In the genomic region with DNA sequence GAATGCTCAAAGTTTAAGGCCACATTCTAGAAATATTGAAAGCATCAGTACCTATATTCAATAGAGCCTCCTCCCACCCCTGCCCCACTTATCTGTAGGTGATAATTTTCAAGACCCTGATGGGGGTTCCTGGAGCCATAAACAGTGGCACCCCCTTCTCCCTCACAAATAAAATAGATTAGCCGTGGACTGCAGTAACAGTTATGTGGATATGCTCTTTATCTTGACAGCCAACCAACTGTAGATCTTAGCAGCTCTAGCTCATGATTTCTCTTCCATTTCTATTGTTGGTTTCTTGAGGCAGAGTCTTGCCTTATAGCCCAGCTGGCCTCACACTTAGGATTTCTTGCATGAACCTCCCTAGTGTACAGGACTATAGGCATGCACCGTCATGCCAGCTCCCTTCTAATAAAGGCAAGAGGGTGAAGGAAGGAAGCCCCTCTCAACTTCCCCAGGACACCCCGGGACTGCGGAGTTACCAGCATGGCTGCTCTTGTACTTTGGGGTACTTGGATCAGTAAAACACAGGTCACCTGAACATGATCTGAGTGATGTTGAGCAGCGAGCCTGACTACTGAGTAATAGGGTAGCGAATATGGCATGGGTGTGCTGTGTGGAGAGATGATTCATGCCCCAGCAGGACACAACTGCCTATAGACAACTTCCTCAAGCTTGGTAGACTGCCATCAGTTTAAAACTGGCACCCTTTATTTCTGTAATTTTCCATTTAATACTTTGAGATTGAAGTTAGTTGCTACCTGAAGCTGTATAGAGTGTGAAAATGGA, we compare ENCODE assay signal across 8 mouse cellular contexts.
A peak's percentile ranks its signal among the peaks of the same experiment; 100 is the strongest.
DNase-seq lines count a peak whose midpoint lies in the region; ATAC-seq lines count a peak whose summit lies in the region.

No protein-coding gene starts in this region.

- H3K36me3 ChIP-seq in lung, embryonic 15.5 days: no peaks in the 10 kb centered on the region
- H3K36me3 ChIP-seq in forebrain, embryonic 15.5 days: no peaks in the 10 kb centered on the region
- H3K36me3 ChIP-seq in liver, embryonic 12.5 days: peaks cover 15% of the 10 kb centered on the region
- peaks cover 12% of the 10 kb centered on the region for H3K36me3 ChIP-seq in stomach, embryonic 14.5 days (ENCODE audit: control insufficient read depth, insufficient read depth, low read length)

- 72% methylated on average over 6 of the region's 6 CpGs for WGBS in lung, embryonic 15.5 days
- WGBS in forebrain, embryonic 15.5 days: 89% methylated on average over 6 of the region's 6 CpGs
- WGBS in liver, embryonic 12.5 days (ENCODE audit: insufficient replicate concordance): 46% methylated on average over 6 of the region's 6 CpGs
- 88% methylated on average over 6 of the region's 6 CpGs for WGBS in stomach, embryonic 14.5 days

- no peak overlapping the region for H3K9ac ChIP-seq in lung, embryonic 15.5 days
- no peak overlapping the region for H3K9ac ChIP-seq in forebrain, embryonic 15.5 days (replicated peaks)
- no peak overlapping the region for H3K9ac ChIP-seq in liver, embryonic 12.5 days
- H3K9ac ChIP-seq in stomach, embryonic 14.5 days (replicated peaks; ENCODE audit: low read depth, low read length): no peak overlapping the region

- H3K9me3 ChIP-seq in lung, embryonic 15.5 days: no peaks in the 10 kb centered on the region
- no peaks in the 10 kb centered on the region for H3K9me3 ChIP-seq in forebrain, embryonic 15.5 days
- H3K9me3 ChIP-seq in liver, embryonic 12.5 days (replicated peaks): 0 out of 2 replicates have a peak, but pooled peaks cover 4% of the 10 kb centered on the region
- H3K9me3 ChIP-seq in stomach, embryonic 14.5 days (ENCODE audit: control insufficient read depth, low read depth, low read length): no peaks in the 10 kb centered on the region

- ATAC-seq in lung, embryonic 15.5 days (ENCODE audit: borderline replicate concordance, extremely low read depth, low FRiP score, low TSS enrichment): no peak
- ATAC-seq in forebrain, embryonic 15.5 days (replicated peaks): no peak
- ATAC-seq in liver, embryonic 12.5 days: peak; percentile 26; the same call in 1 of the 2 replicates
- no peak for ATAC-seq in stomach, embryonic 14.5 days (ENCODE audit: insufficient number of reproducible peaks, insufficient read depth, low FRiP score, low read depth)

- no peak overlapping the region for H3K4me2 ChIP-seq in lung, embryonic 15.5 days
- H3K4me2 ChIP-seq in forebrain, embryonic 15.5 days (replicated peaks): no peak overlapping the region
- H3K4me2 ChIP-seq in liver, embryonic 12.5 days: no peak overlapping the region
- H3K4me2 ChIP-seq in stomach, embryonic 14.5 days (replicated peaks; ENCODE audit: low read depth, low read length): no peak overlapping the region

- no peak for DNase-seq in lung, postnatal 10 days
- DNase-seq in thymus, postnatal 25 days: no peak
- no peak for DNase-seq in spleen, postnatal 4 days (ENCODE audit: low spot score in 2 of 2)
- DNase-seq in cerebellum, adult 8-10 months: no peak

- H3K27ac ChIP-seq in lung, embryonic 15.5 days: peak overlapping the region; percentile 71
- H3K27ac ChIP-seq in forebrain, embryonic 15.5 days (replicated peaks): peak overlapping the region; percentile 73
- peak overlapping the region; percentile 53 for H3K27ac ChIP-seq in liver, embryonic 12.5 days
- peak overlapping the region; percentile 62; the same call in 1 of the 2 replicates for H3K27ac ChIP-seq in stomach, embryonic 14.5 days (ENCODE audit: low read length)

- peaks cover 34% of the 10 kb centered on the region for H3K4me1 ChIP-seq in lung, embryonic 15.5 days
- peaks cover 19% of the 10 kb centered on the region for H3K4me1 ChIP-seq in forebrain, embryonic 15.5 days
- H3K4me1 ChIP-seq in liver, embryonic 12.5 days: peaks cover 37% of the 10 kb centered on the region
- no peaks in the 10 kb centered on the region for H3K4me1 ChIP-seq in stomach, embryonic 14.5 days (ENCODE audit: control insufficient read depth, insufficient read depth, low read length)

- H3K27me3 ChIP-seq in lung, embryonic 15.5 days: no peaks in the 10 kb centered on the region
- no peaks in the 10 kb centered on the region for H3K27me3 ChIP-seq in forebrain, embryonic 15.5 days
- no peaks in the 10 kb centered on the region for H3K27me3 ChIP-seq in liver, embryonic 12.5 days (replicated peaks)
- H3K27me3 ChIP-seq in stomach, embryonic 14.5 days (ENCODE audit: control insufficient read depth, insufficient read depth, low read length): no peaks in the 10 kb centered on the region

- H3K4me3 ChIP-seq in lung, embryonic 15.5 days: no peak overlapping the region
- no peak overlapping the region for H3K4me3 ChIP-seq in forebrain, embryonic 15.5 days
- no peak overlapping the region for H3K4me3 ChIP-seq in liver, embryonic 12.5 days
- H3K4me3 ChIP-seq in stomach, embryonic 14.5 days (ENCODE audit: low read depth, low read length): no peak overlapping the region
